ENCODE assay signal across 8 mouse cellular contexts in genomic region chr7:73555918-73556580, GRCm38 (mm10). TPM values are rescaled to one million over a fixed set of nuclear protein-coding genes. Genes with fewer than 3 reads are reported as not detected.
DNase-seq lines count a peak whose midpoint lies in the region; ATAC-seq lines count a peak whose summit lies in the region.

No protein-coding gene starts in this region.

- H3K9ac ChIP-seq in heart, embryonic 11.5 days (ENCODE audit: low read depth, low read length), result no peak overlapping the region
- H3K9ac ChIP-seq in forebrain, embryonic 12.5 days, result peak overlapping the region; percentile 100
- H3K9ac ChIP-seq in liver, embryonic 15.5 days, result no peak overlapping the region; the same call in 1 of the 2 replicates

- peaks cover 8% of the 10 kb centered on the region for H3K4me1 ChIP-seq in heart, embryonic 11.5 days (ENCODE audit: control insufficient read depth, insufficient read depth, low read length)
- H3K4me1 ChIP-seq in forebrain, embryonic 12.5 days, result peaks cover 17% of the 10 kb centered on the region
- H3K4me1 ChIP-seq in liver, embryonic 15.5 days (replicated peaks), result peaks cover 34% of the 10 kb centered on the region

- intact Hi-C loops in left cerebral cortex, postnatal 10 days (cut with DNase I), result loop anchor here (2.0 kb wide), 1 partner anchor 15 kb away; the partner anchor contains the start of gene Chd2

- WGBS in heart, embryonic 11.5 days (ENCODE audit: insufficient replicate concordance), result 13% methylated on average over 4 of the region's 4 CpGs
- 19% methylated on average over 4 of the region's 4 CpGs for WGBS in forebrain, embryonic 12.5 days
- WGBS in liver, embryonic 15.5 days (ENCODE audit: insufficient replicate concordance), result 5% methylated on average over 4 of the region's 4 CpGs

- peak overlapping the region; percentile 99 for H3K4me3 ChIP-seq in heart, embryonic 11.5 days (ENCODE audit: low read depth, low read length)
- peak overlapping the region; percentile 95 for H3K4me3 ChIP-seq in forebrain, embryonic 12.5 days (replicated peaks)
- H3K4me3 ChIP-seq in liver, embryonic 15.5 days (replicated peaks), result peak overlapping the region; percentile 99

- no peaks in the 10 kb centered on the region for H3K27me3 ChIP-seq in heart, embryonic 11.5 days (ENCODE audit: control insufficient read depth, insufficient read depth, low read length)
- H3K27me3 ChIP-seq in forebrain, embryonic 12.5 days, result no peaks in the 10 kb centered on the region
- H3K27me3 ChIP-seq in liver, embryonic 15.5 days, result no peaks in the 10 kb centered on the region

- no peak for ATAC-seq in heart, embryonic 11.5 days (replicated peaks; ENCODE audit: insufficient number of reproducible peaks, low FRiP score, low TSS enrichment)
- no peak for ATAC-seq in forebrain, embryonic 12.5 days (ENCODE audit: low FRiP score)
- no peak for ATAC-seq in liver, embryonic 15.5 days (ENCODE audit: insufficient read depth)

- DNase-seq in heart, adult 9 months (ENCODE audit: low spot score in 2 of 2), result no peak
- peak; percentile 48 for DNase-seq in 416B (ENCODE audit: low read depth)
- no peak for DNase-seq in left cerebral cortex, postnatal 10 days (ENCODE audit: extremely low spot score in 1 of 2, low spot score in 2 of 2)
- no peak for DNase-seq in spleen, postnatal 4 days (ENCODE audit: low spot score in 2 of 2)
- DNase-seq in cerebellum, adult 8-10 months, result no peak

- no peaks in the 10 kb centered on the region for H3K9me3 ChIP-seq in heart, embryonic 11.5 days (replicated peaks; ENCODE audit: control insufficient read depth, low read length)
- no peaks in the 10 kb centered on the region for H3K9me3 ChIP-seq in forebrain, embryonic 12.5 days
- H3K9me3 ChIP-seq in liver, embryonic 15.5 days (replicated peaks), result no peaks in the 10 kb centered on the region

- no peak overlapping the region for H3K27ac ChIP-seq in heart, embryonic 11.5 days (ENCODE audit: low read depth, low read length)
- no peak overlapping the region for H3K27ac ChIP-seq in forebrain, embryonic 12.5 days
- no peak overlapping the region; the same call in 1 of the 2 replicates for H3K27ac ChIP-seq in liver, embryonic 15.5 days (replicated peaks)

- peak overlapping the region; percentile 61 for H3K4me2 ChIP-seq in heart, embryonic 11.5 days
- H3K4me2 ChIP-seq in forebrain, embryonic 12.5 days, result peak overlapping the region; percentile 56
- H3K4me2 ChIP-seq in liver, embryonic 15.5 days, result peak overlapping the region; percentile 60

- no peaks in the 10 kb centered on the region for H3K36me3 ChIP-seq in heart, embryonic 11.5 days (ENCODE audit: control insufficient read depth, insufficient read depth, low read length)
- 0 out of 2 replicates have a peak, but pooled peaks cover 5% of the 10 kb centered on the region for H3K36me3 ChIP-seq in forebrain, embryonic 12.5 days (replicated peaks)
- H3K36me3 ChIP-seq in liver, embryonic 15.5 days (replicated peaks), result peaks cover 16% of the 10 kb centered on the region

RNA-seq across cellular contexts. Expression of gene Chd2, which starts 14.4 kb away (rescaled TPM):
- polyA plus RNA-seq in heart, embryonic 11.5 days (2014; fragmentation: Nextera tagmentation; extraction: Ambion mirVana), result 43.6 and 45.6 TPM in 2 replicates
- polyA plus RNA-seq in forebrain, embryonic 12.5 days (2016; fragmentation: Nextera tagmentation; extraction: Ambion mirVana), result 69.4 and 78.8 TPM in 2 replicates
- polyA plus RNA-seq in liver, embryonic 15.5 days (2015; fragmentation: Nextera tagmentation; extraction: Ambion mirVana), result 20.1 and 22.1 TPM in 2 replicates
- total RNA-seq in left cerebral cortex, postnatal 10 days (2021), result 10 to 100 TPM; 42.9 to 52.4 TPM
